Mouse (Mus musculus): Measurements from ENCODE around the gene Camkmt.

DNA sequence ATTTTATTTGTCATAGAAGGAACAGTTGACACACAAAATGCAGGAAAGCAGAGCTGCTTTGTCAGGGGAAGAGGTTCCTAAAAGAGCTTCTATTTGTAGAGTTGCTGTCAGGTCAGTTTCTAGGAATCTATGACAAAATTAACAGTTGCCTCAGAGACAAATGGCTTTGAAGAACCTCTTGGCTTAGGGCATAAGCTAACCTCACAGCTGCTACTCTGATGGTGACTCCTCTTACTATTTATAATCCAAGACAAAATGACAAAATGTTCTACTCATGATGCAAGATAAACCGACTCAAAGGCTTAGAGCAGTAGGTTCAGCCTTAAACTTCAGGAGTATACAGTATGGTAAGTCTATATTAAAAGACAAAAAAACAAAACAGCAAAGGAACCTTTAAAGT, 3.9 kb upstream of the Camkmt start:
- TF ChIP-seq POLR2A (IDR thresholded peaks at IDR 0.05; ENCODE audit: low read depth, low read length) (no peak), CTCF (IDR thresholded peaks at IDR 0.05; ENCODE audit: extremely low read depth, insufficient read length, insufficient replicate concordance, low read depth, low read length) (no peak)

All from small intestine, adult 2 months (tissue).